In genomic region chr17:3230231-3231000, GRCm38 (mm10) we compare ENCODE assay signal across 8 mouse cellular contexts.
DNase-seq lines count a peak whose midpoint lies in the region; ATAC-seq lines count a peak whose summit lies in the region.

No protein-coding gene starts in this region.

- peak; percentile 79 for ATAC-seq in hindbrain, embryonic 16.5 days

- H3K4me1 ChIP-seq in hindbrain, embryonic 16.5 days (ENCODE audit: control insufficient read depth, insufficient read depth, low read depth, low read length) = peaks cover 4% of the 10 kb centered on the region
- no peaks in the 10 kb centered on the region for H3K4me1 ChIP-seq in midbrain, embryonic 10.5 days

- DNase-seq in lung, adult 18-20 months = peak; percentile 12 to 18
- DNase-seq in lung, postnatal 25 days (ENCODE audit: low spot score) = no peak
- DNase-seq in cerebellum, adult 9-10 months = peak; percentile 44
- DNase-seq in forelimb bud, embryonic 11.5 days (ENCODE audit: low read depth, low spot score) = peak; percentile 61
- peak; percentile 43 to 69 for DNase-seq in left cerebral cortex, adult 8-10 months (ENCODE audit: low spot score in 2 of 2)
- DNase-seq in midbrain, embryonic 10.5 days (ENCODE audit: low spot score) = peak; percentile 52
- peak; percentile 16 to 55 for DNase-seq in spleen, postnatal 10 days (ENCODE audit: low spot score in 2 of 2)

- no peak overlapping the region for H3K9ac ChIP-seq in hindbrain, embryonic 16.5 days (ENCODE audit: low read depth, low read length)

- 0 out of 2 replicates have a peak overlapping the region, but pooled peaks have one; percentile 10 for H3K4me3 ChIP-seq in hindbrain, embryonic 16.5 days (ENCODE audit: low read length)
- no peak overlapping the region for H3K4me3 ChIP-seq in midbrain, embryonic 10.5 days

- H3K4me2 ChIP-seq in hindbrain, embryonic 16.5 days (ENCODE audit: low read length) = peak overlapping the region; percentile 28

- no peaks in the 10 kb centered on the region for H3K27me3 ChIP-seq in hindbrain, embryonic 16.5 days (replicated peaks; ENCODE audit: control insufficient read depth, insufficient read depth, low read length)
- no peaks in the 10 kb centered on the region for H3K27me3 ChIP-seq in midbrain, embryonic 10.5 days (ENCODE audit: low read depth, poor library complexity, severe bottlenecking)

- H3K27ac ChIP-seq in hindbrain, embryonic 16.5 days (ENCODE audit: low read depth, low read length) = peak overlapping the region; percentile 27; the same call in 1 of the 2 replicates
- H3K27ac ChIP-seq in midbrain, embryonic 10.5 days (replicated peaks) = no peak overlapping the region

- 66% methylated on average over 17 of the region's 17 CpGs for WGBS in hindbrain, embryonic 16.5 days
- WGBS in midbrain, embryonic 10.5 days = 84% methylated on average over 17 of the region's 17 CpGs

- no peaks in the 10 kb centered on the region for H3K9me3 ChIP-seq in hindbrain, embryonic 16.5 days (ENCODE audit: control insufficient read depth, low read length)
- no peaks in the 10 kb centered on the region for H3K9me3 ChIP-seq in midbrain, embryonic 10.5 days (replicated peaks)

- no peaks in the 10 kb centered on the region for H3K36me3 ChIP-seq in hindbrain, embryonic 16.5 days (ENCODE audit: control insufficient read depth, insufficient read depth, low read length)
- peaks cover 26% of the 10 kb centered on the region for H3K36me3 ChIP-seq in midbrain, embryonic 10.5 days
